Mouse (Mus musculus) bone marrow, adult 2 months (tissue): ENCODE results near the gene Wdfy2.

Experiments
- CTCF ChIP-seq: fragments of 200-500 bp; IDR thresholded peaks from 2 replicates; pipeline ENCODE4 v1.5.1; 2011; ENCODE audit warnings: low read length, control low read depth; ENCODE audit not compliant: control insufficient read depth, insufficient read depth
- POLR2A ChIP-seq: fragments of 200-500 bp; IDR thresholded peaks from 2 replicates; pipeline ENCODE4 v1.6.1; 2011; ENCODE audit warnings: low read depth, mild to moderate bottlenecking, control low read depth, low read length, borderline replicate concordance; ENCODE audit not compliant: control insufficient read depth

DNA sequence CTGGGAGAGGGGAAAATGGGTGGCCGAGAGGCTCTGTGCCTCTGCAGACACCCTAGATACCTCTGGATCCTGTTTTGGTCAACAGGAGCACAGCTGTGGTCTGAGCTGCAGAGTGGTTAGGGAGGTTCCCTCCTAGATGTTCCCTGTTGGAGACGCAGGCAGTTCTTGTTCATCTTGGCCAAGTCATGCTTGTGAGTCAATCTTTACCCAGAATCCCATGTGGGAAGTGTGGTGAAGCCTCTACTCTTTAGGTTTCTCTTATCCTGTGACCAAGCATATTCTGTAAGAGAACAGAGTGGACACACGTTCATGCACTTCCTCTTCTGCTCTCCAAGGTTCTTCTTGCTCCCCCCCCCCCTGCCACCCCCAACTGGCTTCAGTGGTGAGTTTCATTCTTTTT lies 20.8 kb downstream of the Wdfy2 start:
- no peak for TF ChIP-seq CTCF
- TF ChIP-seq POLR2A = no peak
